Mouse (Mus musculus) small intestine, adult 2 months (tissue): ENCODE data around the gene Amn1. TPM values are rescaled to one million over a fixed set of nuclear protein-coding genes. Genes with fewer than 3 reads are reported as not detected.
A peak's percentile ranks its signal among the peaks of the same experiment; 100 is the strongest.

Experiments used
- H3K27ac ChIP-seq: fragments of 200-500 bp; 2 replicates; pipeline ENCODE4 v1.5.1; 2012; ENCODE audit warnings: low read depth, low read length, control low read depth, inconsistent platforms; ENCODE audit not compliant: insufficient read depth
- H3K27me3 ChIP-seq: fragments of 200-500 bp; 2 replicates; pipeline ENCODE4 v1.6.1; 2012; ENCODE audit warnings: mild to moderate bottlenecking, moderate library complexity, low read length, inconsistent platforms; ENCODE audit not compliant: control insufficient read depth, insufficient read depth
- H3K36me3 ChIP-seq: fragments of 200-500 bp; 2 replicates; pipeline ENCODE4 v1.6.1; 2012; ENCODE audit warnings: mild to moderate bottlenecking, low read length, control low read depth, inconsistent platforms; ENCODE audit not compliant: control insufficient read depth, insufficient read depth
- H3K4me1 ChIP-seq: fragments of 200-500 bp; 2 replicates; pipeline ENCODE4 v1.6.1; 2012; ENCODE audit warnings: low read length, inconsistent platforms, mixed read lengths; ENCODE audit not compliant: control insufficient read depth, insufficient read depth, insufficient read length
- H3K4me3 ChIP-seq: fragments of 200-500 bp; 2 replicates; pipeline ENCODE4 v1.5.1; 2012; ENCODE audit warnings: low read depth, mild to moderate bottlenecking, control low read depth, inconsistent platforms, low read length, moderate library complexity
- CTCF ChIP-seq: fragments of 200-500 bp; IDR thresholded peaks from 2 replicates; pipeline ENCODE4 v1.5.1; 2012; ENCODE audit warnings: low read depth, mild to moderate bottlenecking, control low read depth, inconsistent platforms, low read length, moderate library complexity, mixed read lengths; ENCODE audit not compliant: insufficient replicate concordance, insufficient read length; ENCODE audit errors: extremely low read depth
- POLR2A ChIP-seq: fragments of 200-500 bp; IDR thresholded peaks from 2 replicates; pipeline ENCODE4 v1.6.1; 2012; ENCODE audit warnings: low read depth, mild to moderate bottlenecking, control low read depth, inconsistent platforms, low read length, moderate library complexity
- WGBS: fragments of 180-500 bp; shearing (Covaris S2); methylation state at CpG from one replicate; pipeline ENCODE4 v1.1.7; 2018; 5-methylcytosine and 5-hydroxymethylcytosine counted together
- polyA plus RNA-seq: library from polyadenylated mRNA; depleted of rRNA; stranded (reverse); fragments of >200 nt; gene quantifications from 2 replicates; pipeline ENCODE4 v1.2.3, GENCODE M21; 2012; rRNA removed

Gene Amn1
- polyA plus RNA-seq, 1 experiment, result 4.0 TPM

DNA sequence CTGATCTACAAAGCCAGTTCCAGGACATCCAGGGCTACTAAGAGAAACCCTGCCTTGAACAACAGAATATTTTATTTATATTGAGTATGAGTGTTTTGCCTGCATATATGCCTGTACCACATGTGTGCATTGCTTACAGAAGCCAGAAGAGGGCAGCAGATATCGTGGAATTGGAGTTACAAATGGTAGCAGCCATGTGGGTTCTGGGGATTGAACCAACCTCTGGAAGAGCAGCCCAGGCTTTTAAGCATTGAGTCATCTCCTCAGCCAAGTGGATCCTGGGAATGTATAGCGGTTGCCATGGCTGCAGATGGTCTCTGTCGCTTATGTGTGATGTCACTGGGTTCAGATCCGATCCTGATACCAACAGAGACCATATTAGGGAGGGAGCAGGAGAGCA, 61.8 kb downstream of the Amn1 start:
- no peak overlapping the region for H3K4me3 ChIP-seq
- H3K4me1 ChIP-seq, result no peaks in the 10 kb centered on the region
- no peaks in the 10 kb centered on the region for H3K27me3 ChIP-seq
- no peak for TF ChIP-seq POLR2A
- peak; percentile 11; the same call in 1 of the 2 replicates for TF ChIP-seq CTCF
- 81% methylated on average over 4 of the region's 4 CpGs for WGBS
- no peaks in the 10 kb centered on the region for H3K36me3 ChIP-seq
- H3K27ac ChIP-seq, result no peak overlapping the region

DNA sequence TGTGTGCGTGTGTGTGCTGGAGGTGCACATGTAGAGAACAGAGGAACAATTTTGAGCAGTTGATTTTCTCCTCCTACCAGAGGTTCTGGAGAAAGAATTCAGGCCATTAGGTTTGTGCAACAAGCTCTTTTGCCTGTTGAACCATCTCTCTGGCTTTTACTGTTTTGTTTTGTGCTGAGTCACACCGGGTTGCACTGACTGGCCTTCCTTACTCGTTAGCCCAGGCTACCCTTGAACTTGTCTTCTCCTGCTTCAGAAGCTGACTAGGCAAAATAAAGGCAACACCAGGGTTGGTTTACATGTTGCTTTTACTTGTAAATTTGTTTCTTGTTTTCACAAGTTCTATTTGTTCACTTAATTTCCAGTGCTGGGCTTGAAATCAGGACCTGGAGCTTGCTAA, 65.5 kb downstream of the Amn1 start:
- Histone ChIP-seq H3K4me1 (peaks cover 8% of the 10 kb centered on the region), H3K4me3 (no peak overlapping the region), H3K36me3 (no peaks in the 10 kb centered on the region), H3K27ac (no peak overlapping the region), H3K27me3 (no peaks in the 10 kb centered on the region)
- TF ChIP-seq POLR2A (no peak), CTCF (no peak)
- 86% methylated on average over 3 of the region's 3 CpGs for WGBS

DNA sequence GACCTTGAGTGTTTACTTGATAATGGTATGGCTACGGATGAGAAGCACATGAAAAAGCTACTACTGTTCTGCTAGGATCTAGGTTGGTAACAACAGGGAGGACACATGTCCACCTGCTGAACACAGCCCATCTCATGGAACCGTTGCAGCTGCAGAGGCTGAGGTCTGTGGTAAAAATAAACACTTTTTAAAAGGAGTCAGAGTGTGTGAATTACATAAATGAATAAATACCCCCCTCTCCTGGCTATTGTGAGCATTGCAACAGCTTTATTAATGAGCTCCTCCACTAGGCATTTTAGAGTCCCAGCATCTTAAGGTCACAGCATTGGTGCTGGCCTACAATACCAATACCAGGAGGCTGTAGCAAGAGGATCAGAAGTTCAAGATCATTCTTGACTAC, 68.7 kb downstream of the Amn1 start:
- Histone ChIP-seq H3K27ac (peak overlapping the region; percentile 51; the same call in 1 of the 2 replicates), H3K4me1 (peaks cover 8% of the 10 kb centered on the region), H3K27me3 (no peaks in the 10 kb centered on the region), H3K4me3 (no peak overlapping the region), H3K36me3 (no peaks in the 10 kb centered on the region)
- TF ChIP-seq POLR2A (no peak), CTCF (peak; percentile 57; the same call in 1 of the 2 replicates)
- 17% methylated on average over 2 of the region's 2 CpGs for WGBS

GRCm38 (mm10) chr6:149118935-149119334, 69.6 kb downstream of the Amn1 start:
- H3K4me1 ChIP-seq, result peaks cover 8% of the 10 kb centered on the region
- TF ChIP-seq CTCF (no peak), POLR2A (no peak)
- peak overlapping the region; percentile 51 for H3K27ac ChIP-seq
- 19% methylated on average over 2 of the region's 2 CpGs for WGBS
- no peaks in the 10 kb centered on the region for H3K36me3 ChIP-seq
- H3K4me3 ChIP-seq, result no peak overlapping the region
- H3K27me3 ChIP-seq, result no peaks in the 10 kb centered on the region

DNA sequence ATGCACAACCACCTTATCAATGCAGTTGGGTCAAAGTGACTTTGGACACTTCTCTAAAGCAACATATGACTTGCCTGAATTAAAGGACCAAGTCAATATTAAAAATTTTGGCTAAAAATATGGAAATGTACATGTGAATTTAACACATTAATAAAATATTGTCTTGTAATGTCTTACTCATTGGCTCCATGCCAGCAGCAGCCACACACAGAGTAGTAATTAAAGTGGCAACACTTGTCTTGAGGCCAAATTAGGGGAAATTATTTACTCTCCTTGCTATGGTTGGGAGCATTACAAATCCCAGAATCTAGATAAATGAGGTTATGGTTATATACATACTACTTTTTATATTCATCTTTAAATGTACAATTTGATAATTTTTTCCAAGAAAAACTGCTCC, 71.5 kb downstream of the Amn1 start:
- no peak for TF ChIP-seq POLR2A
- TF ChIP-seq CTCF, result no peak
- H3K36me3 ChIP-seq, result no peaks in the 10 kb centered on the region
- H3K4me1 ChIP-seq, result peaks cover 8% of the 10 kb centered on the region
- no peak overlapping the region for H3K27ac ChIP-seq
- H3K4me3 ChIP-seq, result no peak overlapping the region
- H3K27me3 ChIP-seq, result no peaks in the 10 kb centered on the region

- H3K27me3 ChIP-seq, result no peaks in the 10 kb centered on the region
- H3K4me1 ChIP-seq, result no peaks in the 10 kb centered on the region
- 79% methylated on average over 2 of the region's 2 CpGs for WGBS
- TF ChIP-seq CTCF (no peak), POLR2A (no peak)
- no peak overlapping the region for H3K4me3 ChIP-seq
- H3K36me3 ChIP-seq, result no peaks in the 10 kb centered on the region
- H3K27ac ChIP-seq, result no peak overlapping the region
Observed at GRCm38 (mm10) chr6:149108909-149109308, 79.6 kb downstream of the Amn1 start.

DNA sequence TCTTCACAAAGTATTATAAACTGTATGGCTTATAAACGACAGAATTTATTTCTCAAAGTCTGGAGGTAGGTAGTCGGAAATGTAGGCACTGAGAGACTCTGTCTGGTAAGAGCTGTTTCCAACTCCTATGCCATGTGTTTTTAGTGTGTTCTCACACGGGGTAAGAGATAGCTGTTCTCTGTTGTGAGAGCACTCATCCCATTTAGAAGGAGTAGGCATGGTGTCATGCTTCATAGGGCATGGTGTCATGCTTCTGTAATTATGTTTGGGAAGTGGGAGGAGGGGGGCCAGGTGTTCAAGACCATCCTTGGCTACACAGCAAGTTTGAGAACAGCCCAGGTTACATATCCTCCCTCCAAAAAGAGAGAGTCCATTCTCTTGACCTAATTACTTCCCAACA, 80.9 kb downstream of the Amn1 start:
- Histone ChIP-seq H3K27me3 (no peaks in the 10 kb centered on the region), H3K4me1 (no peaks in the 10 kb centered on the region), H3K27ac (no peak overlapping the region), H3K4me3 (no peak overlapping the region), H3K36me3 (no peaks in the 10 kb centered on the region)
- 78% methylated on average over 3 of the region's 3 CpGs for WGBS
- TF ChIP-seq CTCF, result no peak
- TF ChIP-seq POLR2A, result no peak

Other genes starting within 250 kb of the Amn1 start
- gene Sinhcaf, start 242.2 kb downstream of the Amn1 start, polyA plus RNA-seq, result 0.57 and 1.5 TPM in 2 replicates
- 13.5 and 36.1 TPM in 2 replicates for gene Dennd5b, start 87.0 kb downstream of the Amn1 start, polyA plus RNA-seq
- not detected in 2 replicates for gene Gm10203, start 58.5 kb downstream of the Amn1 start, polyA plus RNA-seq
- 0.80 and 3.4 TPM in 2 replicates for gene Etfbkmt, start 48.9 kb downstream of the Amn1 start, polyA plus RNA-seq
- 4.0 and 12.6 TPM in 2 replicates for gene Resf1, start 120.7 kb upstream of the Amn1 start, polyA plus RNA-seq
- gene Bicd1, start 220.2 kb upstream of the Amn1 start, polyA plus RNA-seq, result 0.61 and 0.84 TPM in 2 replicates